Mouse (Mus musculus) brain, embryonic 14.5 days (tissue): ENCODE results near the gene Sebox. TPM values are rescaled to one million over a fixed set of nuclear protein-coding genes. Genes with fewer than 3 reads are reported as not detected.
"Not testable (repeated sequence)": the region's sequence is repeated elsewhere in the genome, so short reads cannot be mapped to it uniquely, and the experiment has no call there.

Experiments
- DNase-seq: peaks from one replicate; pipeline ENCODE4 v3.0.0-alpha.2; 2011; ENCODE audit warnings: low read depth
- CTCF ChIP-seq: fragments of 200-500 bp; IDR thresholded peaks from 2 replicates; pipeline ENCODE4 v1.5.1; 2012; ENCODE audit warnings: inconsistent platforms, mild to moderate bottlenecking, moderate library complexity, borderline replicate concordance; ENCODE audit not compliant: insufficient read depth, insufficient read length; ENCODE audit errors: extremely low read depth
- POLR2A ChIP-seq: fragments of 200-500 bp; IDR thresholded peaks from 2 replicates; pipeline ENCODE4 v1.6.1; 2012; ENCODE audit warnings: mild to moderate bottlenecking, inconsistent platforms, borderline replicate concordance; ENCODE audit not compliant: poor library complexity, insufficient read depth, insufficient read length, severe bottlenecking; ENCODE audit errors: extremely low read depth
- polyA plus RNA-seq: library from polyadenylated mRNA; depleted of rRNA; stranded (reverse); fragments of >200 nt; gene quantifications from 2 replicates; pipeline ENCODE4 v1.2.3, GENCODE M21; 2012

Sebox gene
- polyA plus RNA-seq, 1 experiment, result 0.15 TPM

DNA sequence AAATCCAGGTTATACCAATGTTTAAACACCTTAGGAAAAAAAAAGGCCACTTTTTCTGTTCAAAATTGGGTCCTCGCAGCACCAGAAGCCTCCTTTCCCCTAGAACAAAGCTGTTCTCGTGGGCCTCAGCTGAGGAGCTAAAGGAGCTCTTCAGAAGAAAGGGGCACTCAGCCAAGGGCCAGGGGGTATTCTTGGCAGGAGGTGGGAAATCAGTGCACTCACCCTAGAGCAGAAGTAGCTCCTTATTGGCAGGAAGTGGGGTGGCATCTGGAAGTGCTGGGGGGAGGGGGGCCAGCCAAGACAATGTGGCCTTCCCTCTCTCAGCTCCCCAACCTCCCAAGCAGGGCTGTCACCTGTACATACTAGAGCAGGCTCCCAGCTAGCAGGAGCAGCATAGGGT is 21.6 kb downstream of the Sebox start:
- TF ChIP-seq POLR2A (no peak), CTCF (no peak)
- peak; percentile 73 for DNase-seq

DNA sequence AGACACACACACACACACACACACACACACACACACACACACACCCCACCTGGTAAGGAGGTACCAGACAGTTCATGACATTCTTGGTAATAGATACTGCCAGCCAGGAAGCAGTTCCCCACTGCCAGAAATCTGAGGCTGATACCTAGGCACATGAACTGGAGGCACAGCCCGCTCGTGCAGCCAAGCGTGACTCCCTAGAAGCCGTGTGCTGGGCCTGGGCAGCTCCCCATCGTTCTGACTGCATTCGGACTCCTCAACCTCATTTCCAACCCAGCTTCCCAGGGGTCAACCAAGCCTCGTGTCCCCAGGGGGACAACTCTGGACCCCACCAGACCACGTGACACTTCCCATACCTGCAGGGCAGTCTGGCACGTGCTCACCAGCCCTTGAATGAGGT is 25.5 kb downstream of the Sebox start:
- no peak for DNase-seq
- no peak for TF ChIP-seq CTCF
- no peak for TF ChIP-seq POLR2A

DNA sequence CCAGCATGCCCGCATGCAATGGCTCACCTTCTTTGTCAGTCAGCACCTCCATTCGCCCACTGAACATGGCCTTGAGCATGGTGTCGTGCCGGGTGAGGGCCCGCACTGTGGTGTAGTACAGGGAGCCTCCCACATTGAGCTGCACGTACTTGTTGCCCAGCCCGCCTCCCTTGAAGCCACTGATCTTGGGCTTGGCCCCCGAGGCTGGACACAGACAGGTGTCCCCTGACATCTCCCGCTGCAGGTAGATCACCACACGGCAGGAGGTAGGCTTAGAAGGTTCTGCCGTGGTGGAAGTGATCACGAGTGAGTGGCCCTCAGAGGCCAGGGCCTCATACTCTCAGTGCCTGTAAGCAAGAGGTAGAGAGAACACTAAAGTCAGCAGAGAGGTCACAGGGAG is 26.8 kb downstream of the Sebox start:
- DNase-seq, result no peak
- TF ChIP-seq POLR2A (no peak), CTCF (no peak)

DNA sequence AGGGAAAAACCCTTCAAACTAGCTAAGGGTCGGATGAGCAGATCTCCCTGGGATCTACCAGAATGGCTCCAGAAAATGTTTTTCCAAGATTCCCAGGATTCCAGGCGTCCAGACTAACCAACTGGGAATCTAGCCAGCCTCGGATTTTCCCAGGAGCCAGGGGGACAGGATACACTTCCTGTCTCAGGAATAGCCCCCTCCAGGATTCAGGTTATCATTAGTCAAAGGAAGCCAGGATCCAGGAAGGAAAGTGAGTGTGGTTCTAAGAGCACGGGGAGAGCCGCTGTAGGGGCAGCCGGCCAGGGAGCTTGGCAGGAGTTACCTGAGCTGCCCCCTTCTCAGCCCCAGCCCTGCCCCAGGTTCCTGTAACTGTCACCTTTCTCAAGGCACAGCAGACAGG is 27.8 kb downstream of the Sebox start:
- no peak for DNase-seq
- TF ChIP-seq CTCF, result no peak
- no peak for TF ChIP-seq POLR2A

DNA sequence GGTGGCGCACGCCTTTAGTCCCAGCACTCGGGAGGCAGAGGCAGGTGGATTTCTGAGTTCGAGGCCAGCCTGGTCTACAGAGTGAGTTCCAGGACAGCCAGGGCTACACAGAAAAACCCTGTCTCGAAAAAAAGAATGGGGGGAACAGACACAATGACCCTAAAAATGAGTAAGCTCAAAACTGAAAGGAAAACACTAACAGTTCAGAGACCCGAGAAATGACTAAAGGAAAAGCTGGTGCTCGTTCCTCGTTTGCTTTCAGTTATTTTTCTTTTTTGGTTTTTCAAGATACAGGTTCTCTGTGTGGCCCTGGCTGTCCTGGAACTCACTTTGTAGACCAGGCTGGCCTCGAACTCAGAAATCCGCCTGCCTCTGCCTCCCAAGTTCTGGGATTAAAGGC is 28.3 kb downstream of the Sebox start:
- not testable (repeated sequence) for DNase-seq

DNA sequence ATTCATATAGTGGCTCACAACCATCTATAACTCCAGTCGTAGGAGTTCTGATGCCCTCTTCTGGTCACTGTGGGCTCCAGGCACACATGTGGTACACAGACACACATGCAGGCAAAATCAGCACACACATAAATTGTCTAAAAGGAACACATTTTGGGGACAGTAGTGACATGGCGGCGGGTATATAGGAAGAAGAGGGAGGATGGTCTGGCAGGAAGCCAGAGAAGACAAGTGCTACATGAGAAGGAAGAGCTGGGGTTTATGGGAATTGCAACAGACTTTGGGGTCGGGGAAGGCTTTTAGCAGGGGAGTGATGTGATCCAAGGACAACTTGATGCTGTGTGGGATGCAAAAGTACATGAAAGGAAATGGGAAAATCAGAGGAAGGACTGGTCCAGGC is 31.3 kb downstream of the Sebox start:
- TF ChIP-seq CTCF (no peak), POLR2A (no peak)
- no peak for DNase-seq

DNA sequence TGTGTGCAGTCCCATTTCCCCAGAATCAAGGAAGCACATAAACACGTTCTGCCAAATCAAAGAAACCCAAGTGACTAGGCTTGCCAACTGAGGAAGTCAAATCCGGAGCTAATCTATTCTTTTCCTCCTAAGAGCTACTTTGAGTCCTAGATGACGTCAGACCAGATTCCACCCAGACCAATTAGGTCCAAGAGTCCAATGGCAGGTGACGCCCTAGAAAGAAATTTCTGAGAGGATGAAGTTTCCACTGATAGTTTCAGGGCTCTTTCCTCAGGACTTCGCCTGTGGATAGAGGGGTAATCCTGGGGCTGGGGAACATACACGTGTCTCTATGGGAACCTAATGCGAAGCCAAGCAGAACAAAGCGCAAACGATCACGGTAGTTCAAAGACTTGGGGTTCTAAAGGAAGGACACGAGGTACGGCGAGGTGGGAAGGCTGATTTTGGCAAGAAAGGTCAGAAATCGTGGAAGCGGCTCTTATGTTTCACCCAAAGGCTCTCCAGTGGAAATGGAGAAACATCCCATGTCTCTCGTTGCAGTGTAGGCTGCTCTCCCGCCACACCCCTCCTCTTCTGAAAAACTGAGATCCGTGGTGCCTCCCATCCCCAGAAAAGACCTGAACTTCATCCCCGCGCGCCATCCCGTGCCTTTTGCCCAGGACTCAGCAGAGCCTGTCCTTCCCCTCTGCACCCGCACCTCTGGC is 32.3 kb downstream of the Sebox start:
- peak; percentile 62 for DNase-seq
- TF ChIP-seq POLR2A (no peak), CTCF (no peak)

DNA sequence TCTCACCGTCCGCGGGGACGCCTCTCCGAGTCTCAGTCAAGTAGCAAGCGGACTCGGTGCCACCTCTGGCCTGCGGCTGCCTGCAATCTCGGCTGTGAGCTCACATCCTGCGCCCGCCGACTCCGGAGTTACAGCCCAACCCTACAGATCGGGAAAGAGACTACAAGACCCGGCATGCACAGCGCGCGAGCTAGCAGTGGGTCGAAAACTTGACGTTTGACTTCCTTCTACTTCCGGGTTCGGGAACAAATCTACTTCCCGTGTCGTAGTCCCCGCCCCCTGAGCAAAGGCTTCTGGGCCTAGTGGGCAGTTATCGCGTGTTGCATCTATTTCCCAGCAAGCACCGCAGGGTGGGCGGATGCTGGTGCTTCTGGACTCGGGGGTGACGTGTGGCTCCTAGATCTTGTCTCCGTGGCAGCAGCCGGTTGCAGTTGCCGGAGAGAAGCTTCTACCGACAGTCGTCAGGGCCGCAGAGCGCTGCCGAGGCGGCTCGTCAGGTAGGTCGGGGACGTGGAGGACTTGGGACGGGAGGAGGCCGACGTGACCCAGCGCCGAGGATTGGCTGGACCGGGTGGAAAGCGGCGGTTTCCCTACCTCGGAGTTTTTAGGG is 32.9 kb downstream of the Sebox start, which contains the start of the genes Tnfaip1 and Ift20:
Gene Tnfaip1 (minus strand): TSS at position 253 of the 610 bp plus-strand sequence.
Gene Ift20 (plus strand): TSS at position 282 of the 610 bp plus-strand sequence.
- TF ChIP-seq POLR2A (peak; percentile 56; the same call in 1 of the 2 replicates), CTCF (no peak)
- peak; percentile 100 for DNase-seq

DNA sequence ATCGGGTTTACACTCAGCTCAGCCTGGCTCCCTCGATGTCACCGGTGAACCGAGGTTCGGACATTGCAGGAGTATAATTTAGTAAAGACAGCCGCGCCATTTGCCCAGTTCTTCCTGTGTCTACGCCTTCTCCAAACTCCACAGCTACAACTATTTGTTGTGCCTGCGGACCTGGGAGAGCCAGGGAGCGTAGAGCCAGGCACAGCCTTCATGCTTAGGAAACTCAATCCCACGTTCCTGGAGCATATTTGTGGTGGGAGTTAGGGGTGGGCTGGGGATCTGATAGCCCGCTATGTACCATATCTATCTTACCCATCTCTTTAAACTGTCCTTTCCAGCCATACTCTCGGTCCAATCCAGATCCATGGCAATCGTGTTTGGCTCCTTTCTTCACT is 33.4 kb downstream of the Sebox start:
- no peak for TF ChIP-seq CTCF
- TF ChIP-seq POLR2A, result no peak
- no peak for DNase-seq

DNA sequence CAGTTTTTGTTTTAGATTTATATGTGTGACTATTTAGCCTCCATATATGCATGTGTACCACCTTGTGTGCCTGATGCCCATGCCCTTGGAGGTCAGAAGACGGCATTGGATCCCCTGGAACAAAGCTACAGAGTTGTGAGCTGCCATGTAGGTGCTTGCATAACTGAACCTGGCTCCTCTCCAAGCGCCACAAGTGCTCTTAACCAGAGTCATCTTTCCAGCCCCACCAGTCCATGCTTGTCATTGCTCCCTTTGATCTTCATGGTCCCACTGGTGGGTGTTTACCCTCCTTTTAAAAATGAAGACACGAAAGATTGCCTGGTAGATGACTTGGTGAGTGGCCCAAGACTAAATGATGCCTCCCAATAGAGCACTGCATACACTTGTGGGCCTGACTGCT is 37.1 kb downstream of the Sebox start:
- no peak for DNase-seq
- TF ChIP-seq POLR2A, result no peak

DNA sequence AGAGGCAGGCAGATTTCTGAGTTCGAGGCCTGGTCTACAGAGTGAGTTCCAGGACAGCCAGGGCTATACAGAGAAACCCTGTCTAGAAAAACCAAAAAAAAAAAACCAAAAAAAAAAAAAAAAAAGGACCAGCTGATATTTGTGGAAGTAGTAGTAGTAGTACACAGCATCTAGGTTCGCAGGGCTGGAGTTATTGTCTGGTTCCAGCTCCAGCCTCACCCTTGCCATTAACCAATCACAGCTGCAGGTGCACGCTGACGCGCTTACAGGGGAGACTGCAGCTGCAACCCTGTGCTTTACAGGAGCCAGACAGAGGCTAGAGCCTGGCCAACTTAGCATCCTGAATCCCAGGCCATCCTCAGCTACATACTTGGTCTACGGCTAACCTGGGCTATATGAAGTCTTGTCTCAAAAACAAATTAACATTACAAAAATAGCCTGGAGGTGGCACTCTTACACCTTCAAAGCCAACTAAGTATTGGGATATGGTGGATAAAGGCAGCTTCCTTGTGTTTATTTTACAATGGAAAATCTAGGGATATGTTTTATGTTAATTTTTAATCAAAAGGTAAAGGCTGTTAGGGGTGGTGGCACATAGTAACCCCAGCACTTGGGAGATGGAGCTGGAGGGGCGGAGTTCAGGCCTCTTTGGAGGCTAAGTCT is 41.3 kb downstream of the Sebox start:
- peak; percentile 24 for DNase-seq

DNA sequence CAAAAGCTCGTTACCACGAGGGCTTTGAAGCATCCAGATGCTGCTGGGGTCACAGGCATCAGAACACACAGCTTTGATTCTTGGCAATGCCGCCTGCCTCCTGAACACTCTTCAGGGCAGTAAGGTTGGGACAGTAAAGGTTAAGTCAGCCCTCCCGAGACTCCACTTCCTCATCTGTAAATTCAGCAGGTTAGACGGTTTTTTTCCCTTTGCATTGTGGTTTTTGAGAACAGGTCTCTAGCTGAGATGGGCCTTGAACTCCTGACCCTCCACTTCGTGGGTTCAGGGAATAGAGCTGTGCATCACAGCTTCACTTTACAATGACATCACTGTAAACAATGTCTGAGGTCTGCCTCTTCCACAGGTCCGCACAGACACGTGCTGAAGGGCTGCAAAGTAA is 41.9 kb downstream of the Sebox start:
- no peak for DNase-seq

More for the DNA sequence above, 41.3 kb downstream of the Sebox start:
- no peak for TF ChIP-seq CTCF
- no peak for TF ChIP-seq POLR2A

More for the DNA sequence above, 41.9 kb downstream of the Sebox start:
- TF ChIP-seq CTCF (no peak), POLR2A (no peak)
